Mouse (Mus musculus): ENCODE results near the gene Wdhd1.

DNA sequence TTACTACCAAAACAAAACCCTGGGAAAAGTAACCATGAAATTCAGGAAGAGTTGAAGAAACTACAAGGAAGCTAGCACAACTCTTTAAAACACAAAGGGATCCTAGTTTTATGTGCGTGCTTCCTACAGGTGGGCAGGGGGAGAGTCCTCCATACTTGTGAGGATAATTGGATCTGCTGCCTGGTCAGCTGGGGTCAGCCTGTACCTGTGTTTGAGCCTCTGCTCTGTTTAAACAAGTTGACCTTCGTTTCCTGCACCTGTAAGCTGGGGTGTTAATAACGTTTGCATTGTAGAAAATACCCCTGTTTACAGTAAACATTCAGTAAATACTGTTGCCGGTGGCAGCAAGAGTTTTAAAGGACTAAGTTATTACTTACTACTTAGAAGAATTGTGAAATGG, 29.3 kb upstream of the Wdhd1 start:
- TF ChIP-seq EP300 (optimal IDR thresholded peaks at IDR 0.05) (no peak), CTCF (IDR thresholded peaks at IDR 0.05; ENCODE audit: low read depth) (no peak)
